Mouse (Mus musculus): ENCODE measurements around the gene Fam173a. TPM values are rescaled to one million over a fixed set of nuclear protein-coding genes. Genes with fewer than 3 reads are reported as not detected.

Fam173a gene
- 114 and 116 TPM in 2 replicates for polyA plus RNA-seq (2015; fragmentation: Nextera tagmentation; extraction: Ambion mirVana)

DNA sequence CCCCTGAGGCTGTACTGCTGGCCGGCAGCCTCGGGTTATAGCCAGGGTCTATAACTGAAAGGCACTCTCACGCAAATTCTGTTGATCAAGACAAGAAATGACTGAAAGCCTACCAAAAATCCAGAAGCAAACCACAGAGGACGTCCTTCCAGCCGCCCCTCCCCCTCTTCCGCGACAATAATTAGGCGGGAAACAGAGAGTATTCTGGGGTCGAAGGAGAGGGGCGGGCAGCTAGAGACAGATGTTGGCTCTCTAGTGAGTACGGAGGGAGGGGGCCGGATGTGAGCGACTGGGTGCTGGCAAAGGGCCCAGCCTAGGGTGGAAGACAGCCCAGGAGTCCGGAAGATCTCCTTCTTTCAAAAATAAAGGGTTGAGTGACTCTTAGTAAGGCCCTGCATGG lies at the start of gene Fam173a:
TSS of gene Fam173a (minus strand) at position 287 of the 400 bp plus-strand sequence.

DNA sequence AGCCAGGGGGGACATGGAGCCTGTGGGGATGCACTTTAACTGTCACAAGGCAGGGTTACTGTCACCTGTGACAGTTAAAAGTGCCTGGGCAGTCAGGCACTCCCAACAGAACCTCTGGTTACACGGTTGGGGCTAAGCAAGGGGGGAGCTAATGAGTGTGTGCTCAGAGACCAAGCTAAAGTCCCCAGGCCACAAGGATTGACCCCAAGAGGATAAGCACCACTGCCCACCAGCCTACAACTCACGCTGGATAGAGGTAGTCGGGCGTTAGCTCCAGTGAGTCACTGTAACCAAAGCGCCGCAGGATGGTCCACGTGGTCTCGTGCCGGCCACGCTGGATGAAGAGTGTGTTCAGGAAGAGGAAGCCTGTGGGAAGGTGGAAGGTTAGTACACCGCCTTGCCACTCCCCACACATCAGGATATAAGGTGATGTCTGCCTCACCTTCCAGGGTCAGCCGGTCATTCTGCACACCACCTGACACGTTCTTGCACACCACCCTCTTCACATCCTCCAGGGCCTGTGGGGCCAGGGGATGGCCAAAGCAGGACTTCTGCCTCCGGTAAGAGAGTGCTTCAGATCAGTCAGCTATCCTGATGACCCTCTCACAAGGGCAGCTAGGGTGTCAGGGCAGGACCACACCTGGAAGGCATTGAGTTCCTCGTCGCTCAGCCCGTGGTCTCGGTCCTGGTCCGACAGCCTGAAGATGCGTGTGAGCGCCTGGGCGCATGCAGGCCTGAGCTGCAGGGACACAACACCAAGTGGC lies 48.6 kb upstream of the Fam173a start, which contains the start of gene Gm20683:
TSS of gene Gm20683 (minus strand) at position 647 of the 764 bp plus-strand sequence.

DNA sequence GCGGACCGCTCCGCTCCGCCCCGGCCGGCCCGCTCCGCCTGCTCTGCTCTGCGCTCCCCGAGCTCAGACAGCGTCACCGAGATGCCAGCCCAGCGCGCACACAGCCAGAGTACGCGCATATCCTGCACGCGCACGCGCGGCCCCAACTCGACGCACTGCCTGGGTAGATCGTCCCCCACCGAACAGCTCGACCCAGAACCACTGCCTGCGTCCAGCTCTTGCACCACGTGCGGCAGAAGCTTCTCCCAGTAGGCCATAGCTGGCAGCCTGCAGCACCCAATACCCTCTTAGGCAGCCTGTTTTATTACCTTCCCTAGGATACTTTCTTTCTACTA lies 44.3 kb upstream of the Fam173a start, which contains the start of gene Rhbdl1:
TSS of gene Rhbdl1 (minus strand) at position 220 of the 335 bp plus-strand sequence.

DNA sequence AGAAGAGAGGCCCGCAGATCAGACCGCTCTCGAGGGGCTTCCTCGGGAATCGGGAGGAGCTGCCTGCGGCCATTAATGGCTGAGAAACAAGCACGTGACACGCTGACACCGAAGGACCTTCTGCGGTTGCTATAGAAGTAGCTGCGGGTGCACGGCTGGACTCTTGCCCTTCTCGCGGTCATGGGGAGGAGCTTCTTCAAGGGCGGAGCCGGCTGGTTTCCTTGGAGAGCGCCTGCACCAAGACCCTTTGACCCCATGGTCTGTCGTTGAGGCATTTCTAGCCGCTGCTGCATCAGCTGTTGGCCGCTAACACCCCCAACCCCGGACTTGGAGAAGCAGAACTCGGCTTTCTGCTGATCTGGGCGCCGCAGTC lies 40.6 kb upstream of the Fam173a start, which contains the start of gene Stub1:
TSS of gene Stub1 (minus strand) at position 114 of the 373 bp plus-strand sequence.

DNA sequence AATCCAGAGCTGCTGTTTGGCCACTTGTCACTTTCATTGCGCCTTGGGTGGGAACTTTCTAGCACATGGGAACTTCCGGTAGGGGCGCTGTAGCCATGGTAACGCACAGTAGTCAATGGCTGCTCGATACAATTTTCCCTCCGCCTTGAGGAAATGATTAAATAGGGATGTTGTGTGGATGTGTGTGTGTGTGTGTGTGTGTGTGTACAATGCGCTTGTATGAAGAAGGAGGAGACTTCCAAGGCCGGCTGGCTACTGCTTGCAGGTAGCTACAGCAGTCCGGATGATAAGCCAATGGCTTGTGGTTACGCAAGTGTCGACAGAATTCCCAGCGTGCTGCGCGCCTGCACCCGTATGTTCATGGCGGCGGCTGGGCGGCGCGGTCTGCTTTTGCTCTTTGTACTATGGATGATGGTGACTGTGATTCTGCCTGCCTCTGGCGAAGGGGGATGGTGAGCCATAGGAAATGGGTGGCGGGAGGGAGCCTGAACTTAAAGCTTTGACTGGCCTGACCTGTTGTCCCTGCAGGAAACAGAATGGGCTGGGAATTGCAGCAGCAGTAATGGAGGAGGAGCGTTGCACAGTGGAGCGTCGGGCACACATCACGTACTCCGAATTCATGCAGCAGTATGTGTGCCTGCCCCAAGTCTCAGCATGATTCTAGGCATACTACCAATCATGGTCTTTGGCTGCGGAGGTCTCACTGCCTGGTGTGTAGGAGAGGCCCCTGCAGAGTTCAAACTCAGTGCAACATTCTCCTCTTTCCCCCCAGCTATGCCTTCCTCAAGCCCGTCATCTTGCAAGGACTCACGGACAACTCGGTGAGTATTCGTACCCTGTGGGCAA lies 36.2 kb upstream of the Fam173a start, which contains the start of gene Jmjd8:
TSS of gene Jmjd8 (plus strand) at position 156 of the 846 bp plus-strand sequence.

DNA sequence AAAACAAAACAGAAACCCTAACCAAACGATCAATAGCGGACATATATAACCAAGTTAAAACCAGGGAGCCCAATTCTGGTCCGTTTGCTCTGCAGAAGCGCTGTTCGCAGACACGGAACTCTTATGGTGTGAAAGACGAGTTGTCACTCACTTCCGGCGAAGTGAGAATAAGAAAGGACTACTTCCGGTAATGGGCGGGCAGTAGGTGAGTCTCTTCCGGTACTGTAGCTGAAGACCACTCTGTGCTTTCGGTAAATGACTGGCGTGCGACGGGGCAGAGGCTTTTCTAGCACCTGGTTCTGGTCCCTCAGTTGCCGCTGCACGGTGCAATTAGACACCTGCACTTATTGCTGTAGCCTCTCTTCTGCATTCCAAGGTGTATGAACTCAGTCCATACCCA lies 30.8 kb upstream of the Fam173a start, which contains the start of gene Wdr24:
TSS of gene Wdr24 (plus strand) at position 176 of the 400 bp plus-strand sequence.

DNA sequence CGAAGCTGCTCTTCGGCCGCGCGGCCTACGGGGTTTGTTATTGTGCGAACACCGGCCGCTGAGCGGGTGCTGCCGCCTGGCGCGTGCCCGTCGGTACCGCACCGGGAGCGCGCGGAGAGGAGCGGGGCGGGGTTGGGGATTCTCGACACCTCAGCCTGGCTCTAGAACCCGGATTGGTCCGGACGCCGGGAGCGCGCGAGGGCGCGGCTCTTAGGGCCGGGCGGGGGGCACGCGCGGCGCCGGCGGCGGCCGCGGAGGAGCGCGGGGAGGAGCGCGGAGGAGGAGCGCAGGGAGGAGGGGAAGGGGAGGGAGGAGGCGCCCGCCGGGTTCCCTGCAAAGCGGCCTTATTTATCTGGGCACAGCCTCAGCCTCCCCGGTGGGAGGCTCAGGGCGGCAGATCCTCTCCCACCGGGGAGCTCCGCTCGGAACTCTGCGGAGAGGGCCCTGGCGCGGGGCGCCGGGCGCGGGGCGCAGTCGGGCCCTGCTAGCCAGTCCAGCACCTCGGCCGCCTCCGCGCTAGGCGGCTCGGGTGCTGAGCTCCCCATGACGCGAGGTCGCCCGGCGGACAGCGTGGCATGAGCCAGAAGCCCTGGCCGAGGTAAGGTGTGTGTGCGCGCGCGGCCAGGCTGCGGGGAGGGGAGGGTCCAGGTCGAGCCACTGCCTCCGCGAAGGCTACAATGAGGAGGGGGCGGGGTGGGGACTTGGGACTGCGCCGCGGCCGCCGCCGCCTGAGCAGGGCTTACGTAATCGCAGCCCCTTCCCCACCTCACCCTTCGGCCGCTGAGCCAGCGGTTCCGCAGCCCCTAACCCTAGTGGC lies 16.3 kb upstream of the Fam173a start, which contains the start of gene Fbxl16:
TSS of gene Fbxl16 (plus strand) at position 297 of the 817 bp plus-strand sequence.

DNA sequence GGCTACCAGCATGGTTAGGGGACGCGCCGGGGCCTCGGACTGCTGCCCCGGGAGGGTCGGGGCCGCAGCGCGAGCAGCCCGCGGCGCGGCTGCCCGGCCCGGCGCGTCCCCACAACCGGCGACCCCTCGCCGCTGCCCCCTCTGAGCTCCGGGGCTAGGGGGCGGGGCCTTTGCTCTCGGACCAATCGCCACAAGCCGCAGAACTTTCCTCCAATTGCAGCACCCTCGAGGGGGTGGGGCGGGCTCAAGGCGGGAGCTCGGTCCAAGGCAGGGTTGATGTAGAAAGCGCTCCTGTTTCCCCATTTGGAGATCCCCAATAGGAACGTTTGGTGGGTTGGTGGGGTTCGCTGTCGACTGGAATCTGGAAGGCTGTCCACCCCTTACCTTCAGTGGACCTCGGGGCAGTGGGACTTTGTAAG lies 4.3 kb upstream of the Fam173a start, which contains the start of gene Metrn:
TSS of gene Metrn (minus strand) at position 186 of the 419 bp plus-strand sequence.

DNA sequence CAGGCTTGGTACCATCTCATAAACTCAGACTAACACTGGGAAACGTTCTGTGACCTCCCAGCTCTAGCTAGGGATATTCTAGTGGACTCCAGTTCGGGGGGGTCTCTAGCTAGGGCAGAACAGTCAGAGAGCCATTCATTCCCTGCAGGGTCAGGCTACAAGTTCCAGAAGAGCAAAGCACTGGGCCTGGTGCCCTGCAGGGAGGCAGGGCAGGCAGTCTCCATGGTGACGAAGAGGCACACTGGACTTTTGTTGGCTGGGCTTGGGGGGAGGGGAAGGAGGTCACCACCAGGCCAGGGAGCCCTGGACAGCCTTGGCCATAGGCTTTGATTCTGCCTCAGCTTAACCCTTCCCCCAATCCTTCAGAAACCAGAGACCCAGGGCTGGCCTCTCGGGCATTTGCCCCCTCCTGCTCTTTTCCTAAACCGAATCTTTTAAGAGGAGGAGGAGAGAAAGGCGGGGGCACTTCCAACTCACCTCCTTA lies 3.0 kb upstream of the Fam173a start, which contains the start of gene AC134908.4:
TSS of gene AC134908.4 (minus strand) at position 51 of the 484 bp plus-strand sequence.

DNA sequence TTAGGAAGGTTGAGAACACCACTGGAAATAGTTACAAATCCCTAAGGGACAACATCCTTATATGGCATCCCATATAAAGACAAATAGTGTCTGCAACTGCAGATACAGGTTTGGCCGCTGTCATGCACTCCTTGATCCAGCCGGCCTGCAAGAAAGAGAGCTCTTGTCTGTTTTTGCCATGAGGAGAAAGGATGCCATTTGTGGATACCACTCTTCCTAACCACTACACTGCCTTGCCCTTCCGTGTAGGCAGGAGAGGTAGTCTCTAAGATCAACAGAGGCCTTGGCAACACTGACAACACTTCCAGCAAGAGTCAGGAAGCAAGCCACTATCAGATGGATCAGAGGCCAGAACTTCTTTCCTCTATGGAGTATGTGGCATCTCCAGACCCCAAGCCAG lies 6.4 kb downstream of the Fam173a start, which contains the start of gene Ccdc78:
TSS of gene Ccdc78 (plus strand) at position 301 of the 400 bp plus-strand sequence.

DNA sequence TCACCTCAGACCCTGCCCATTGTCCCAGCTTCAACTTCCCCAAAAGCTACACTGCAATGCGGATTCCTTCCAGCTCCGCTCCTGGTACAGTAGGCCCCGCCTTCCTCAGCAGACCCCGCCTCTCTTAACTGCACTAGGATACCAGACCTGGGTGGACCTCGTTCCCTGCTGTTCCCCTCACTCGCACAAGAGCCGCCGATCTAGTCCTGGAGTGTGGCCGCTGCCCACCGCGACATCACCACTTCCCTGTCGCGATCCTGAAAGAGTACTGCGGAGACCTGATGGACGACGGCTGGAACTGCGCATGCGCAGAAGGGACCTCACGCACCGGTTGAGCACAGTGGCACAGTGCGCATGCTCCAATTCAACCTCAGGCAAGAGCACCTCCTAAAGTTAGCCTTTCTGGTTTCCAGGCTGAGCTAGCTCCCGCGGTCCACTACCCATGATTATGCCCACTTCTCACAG lies 7.4 kb downstream of the Fam173a start, which contains the start of gene Haghl:
TSS of gene Haghl (minus strand) at position 393 of the 465 bp plus-strand sequence.

DNA sequence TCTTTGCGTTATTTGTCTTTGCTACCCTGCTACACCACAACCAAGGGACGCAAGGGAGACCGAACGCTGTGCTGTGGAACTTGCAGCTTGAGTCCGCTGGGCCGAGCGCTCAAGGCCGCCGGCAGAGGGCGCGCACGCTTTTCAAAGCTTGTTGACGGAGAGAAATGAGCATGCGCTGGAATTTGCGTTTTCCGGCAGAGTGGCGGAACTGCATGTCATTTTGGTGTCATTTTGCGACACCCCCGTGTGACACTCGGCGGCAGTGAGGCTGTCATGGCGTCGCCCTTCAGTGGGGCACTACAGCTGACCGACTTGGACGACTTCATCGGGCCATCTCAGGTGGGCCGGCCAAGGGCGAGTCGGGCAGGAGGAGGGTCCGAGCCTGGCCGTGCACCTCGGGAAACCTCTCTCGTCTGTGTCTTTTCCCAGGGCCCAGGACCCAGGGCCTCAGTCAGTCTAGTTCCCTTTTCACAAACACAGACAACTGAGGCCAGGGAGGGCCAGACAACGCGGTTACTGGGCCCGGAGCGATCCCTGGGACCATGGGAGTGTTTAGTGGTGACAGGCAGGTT lies 19.1 kb downstream of the Fam173a start, which contains the start of gene Narfl:
TSS of gene Narfl (plus strand) at position 228 of the 572 bp plus-strand sequence.

DNA sequence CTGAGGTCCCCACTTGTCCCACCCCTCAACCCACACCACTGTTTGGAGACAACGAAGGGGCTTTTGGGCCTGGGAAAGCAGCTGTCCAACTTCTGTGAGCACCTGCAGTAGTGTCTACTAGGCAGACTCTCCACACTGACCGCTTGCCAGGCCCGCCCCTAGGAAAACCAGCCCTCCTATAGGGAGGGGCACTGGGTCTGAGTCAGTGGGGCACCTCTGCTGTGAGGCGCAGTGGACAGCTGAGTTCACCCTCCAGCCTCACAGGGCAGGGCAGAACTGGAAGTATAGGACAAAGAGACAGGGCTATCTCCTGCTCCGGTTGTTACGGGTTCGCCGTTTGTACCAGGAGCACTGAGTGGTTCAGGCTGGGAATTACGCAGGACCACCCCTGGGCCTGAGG lies 38.5 kb downstream of the Fam173a start, which contains the start of gene Msln:
TSS of gene Msln (minus strand) at position 138 of the 400 bp plus-strand sequence.

Small RNA genes within 50 kb of the gene (microRNA-seq; reads per million reads assigned to microRNA genes)
- not detected for gene Gm25083
- not detected for gene Mir3082
- not detected for gene Mir6966

Other genes starting within 250 kb of the Fam173a start
- 41.4 and 42.9 TPM in 2 replicates for gene Sox8, start 222.2 kb downstream of the Fam173a start, polyA plus RNA-seq (2015; fragmentation: Nextera tagmentation; extraction: Ambion mirVana)
- 26.5 and 30.9 TPM in 2 replicates for gene Lmf1, start 213.8 kb downstream of the Fam173a start, polyA plus RNA-seq (2015; fragmentation: Nextera tagmentation; extraction: Ambion mirVana)
- 25.0 and 25.7 TPM in 2 replicates for gene Gng13, start 75.7 kb downstream of the Fam173a start, polyA plus RNA-seq (2015; fragmentation: Nextera tagmentation; extraction: Ambion mirVana)
- gene Chtf18, start 65.5 kb downstream of the Fam173a start, polyA plus RNA-seq (2015; fragmentation: Nextera tagmentation; extraction: Ambion mirVana) = 3.3 and 3.6 TPM in 2 replicates
- gene Rpusd1, start 65.2 kb downstream of the Fam173a start, polyA plus RNA-seq (2015; fragmentation: Nextera tagmentation; extraction: Ambion mirVana) = 28.2 and 33.0 TPM in 2 replicates
- not detected in 2 replicates for gene Mslnl, start 56.9 kb downstream of the Fam173a start, polyA plus RNA-seq (2015; fragmentation: Nextera tagmentation; extraction: Ambion mirVana)
- gene Msln, start 38.5 kb downstream of the Fam173a start, polyA plus RNA-seq (2015; fragmentation: Nextera tagmentation; extraction: Ambion mirVana) = 4.9 and 9.2 TPM in 2 replicates
- 22.1 and 26.8 TPM in 2 replicates for gene Narfl, start 19.1 kb downstream of the Fam173a start, polyA plus RNA-seq (2015; fragmentation: Nextera tagmentation; extraction: Ambion mirVana)
- 239 and 280 TPM in 2 replicates for gene Haghl, start 7.2 kb downstream of the Fam173a start, polyA plus RNA-seq (2015; fragmentation: Nextera tagmentation; extraction: Ambion mirVana)
- 0.57 and 0.65 TPM in 2 replicates for gene Ccdc78, start 6.3 kb downstream of the Fam173a start, polyA plus RNA-seq (2015; fragmentation: Nextera tagmentation; extraction: Ambion mirVana)
- 3.6 and 5.2 TPM in 2 replicates for gene AC134908.4, start 2.8 kb upstream of the Fam173a start, polyA plus RNA-seq (2015; fragmentation: Nextera tagmentation; extraction: Ambion mirVana)
- 120 and 140 TPM in 2 replicates for gene Metrn, start 4.2 kb upstream of the Fam173a start, polyA plus RNA-seq (2015; fragmentation: Nextera tagmentation; extraction: Ambion mirVana)
- gene Fbxl16, start 16.2 kb upstream of the Fam173a start, polyA plus RNA-seq (2015; fragmentation: Nextera tagmentation; extraction: Ambion mirVana) = 55.3 and 58.9 TPM in 2 replicates
- gene Wdr24, start 30.7 kb upstream of the Fam173a start, polyA plus RNA-seq (2015; fragmentation: Nextera tagmentation; extraction: Ambion mirVana) = 21.0 and 21.7 TPM in 2 replicates
- gene Jmjd8, start 36.0 kb upstream of the Fam173a start, polyA plus RNA-seq (2015; fragmentation: Nextera tagmentation; extraction: Ambion mirVana) = 37.1 and 44.5 TPM in 2 replicates
- 354 and 408 TPM in 2 replicates for gene Stub1, start 40.5 kb upstream of the Fam173a start, polyA plus RNA-seq (2015; fragmentation: Nextera tagmentation; extraction: Ambion mirVana)
- gene Rhbdl1, start 44.4 kb upstream of the Fam173a start, polyA plus RNA-seq (2015; fragmentation: Nextera tagmentation; extraction: Ambion mirVana) = 89.7 and 104 TPM in 2 replicates
- 13.1 and 18.9 TPM in 2 replicates for gene Gm20683, start 48.9 kb upstream of the Fam173a start, polyA plus RNA-seq (2015; fragmentation: Nextera tagmentation; extraction: Ambion mirVana)
- gene Rhot2, start 52.0 kb upstream of the Fam173a start, polyA plus RNA-seq (2015; fragmentation: Nextera tagmentation; extraction: Ambion mirVana) = 13.5 and 19.5 TPM in 2 replicates
- gene Wdr90, start 68.6 kb upstream of the Fam173a start, polyA plus RNA-seq (2015; fragmentation: Nextera tagmentation; extraction: Ambion mirVana) = 9.4 and 12.7 TPM in 2 replicates
- gene Mcrip2, start 75.9 kb upstream of the Fam173a start, polyA plus RNA-seq (2015; fragmentation: Nextera tagmentation; extraction: Ambion mirVana) = 64.6 and 66.2 TPM in 2 replicates
- 81.0 and 83.3 TPM in 2 replicates for gene Mettl26, start 82.2 kb upstream of the Fam173a start, polyA plus RNA-seq (2015; fragmentation: Nextera tagmentation; extraction: Ambion mirVana)
- gene Wfikkn1, start 88.0 kb upstream of the Fam173a start, polyA plus RNA-seq (2015; fragmentation: Nextera tagmentation; extraction: Ambion mirVana) = 0.27 and 0.46 TPM in 2 replicates
- gene Rab40c, start 126.8 kb upstream of the Fam173a start, polyA plus RNA-seq (2015; fragmentation: Nextera tagmentation; extraction: Ambion mirVana) = 37.8 and 40.6 TPM in 2 replicates
- 60.7 and 77.8 TPM in 2 replicates for gene Pigq, start 152.0 kb upstream of the Fam173a start, polyA plus RNA-seq (2015; fragmentation: Nextera tagmentation; extraction: Ambion mirVana)
- gene Nhlrc4, start 152.1 kb upstream of the Fam173a start, polyA plus RNA-seq (2015; fragmentation: Nextera tagmentation; extraction: Ambion mirVana) = not detected in 2 replicates
- gene A930017K11Rik, start 159.7 kb upstream of the Fam173a start, polyA plus RNA-seq (2015; fragmentation: Nextera tagmentation; extraction: Ambion mirVana) = 0.19 TPM in 1 of 2 replicates, not detected in the other
- gene Capn15, start 192.9 kb upstream of the Fam173a start, polyA plus RNA-seq (2015; fragmentation: Nextera tagmentation; extraction: Ambion mirVana) = 14.2 and 17.7 TPM in 2 replicates

Data from neural tube, postnatal 0 days (tissue).